Mouse (Mus musculus): ENCODE results near the gene Traip. TPM values are rescaled to one million over a fixed set of nuclear protein-coding genes. Genes with fewer than 3 reads are reported as not detected.
"Not testable (repeated sequence)": the region's sequence is repeated elsewhere in the genome, so short reads cannot be mapped to it uniquely, and the experiment has no call there.

Gene Traip
- total and polyA plus RNA-seq, 2 experiments from 2014 or later, result 11.0 to 11.2 TPM

DNA sequence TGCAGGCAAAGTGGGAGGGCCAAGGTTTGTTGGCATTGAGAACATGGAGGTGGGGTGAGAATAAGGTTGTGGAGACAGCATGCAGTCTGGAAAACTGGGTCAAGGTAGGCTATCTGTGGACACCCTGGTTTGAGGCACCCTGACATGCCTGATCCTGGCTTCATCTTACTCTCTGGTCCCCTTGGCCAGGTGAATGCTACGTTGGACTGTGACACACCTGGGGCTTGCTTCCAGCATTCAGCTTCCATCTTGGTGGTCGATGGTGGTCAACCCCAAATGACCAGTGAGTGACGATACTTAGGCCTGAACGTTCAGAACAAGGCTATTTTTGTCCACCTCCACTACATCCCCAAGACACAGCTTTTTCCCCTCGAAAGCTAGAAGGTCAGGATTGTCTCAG lies 46.1 kb downstream of the Traip start, which contains the start of gene Gm20662:
Gm20662 (plus strand) TSS at position 301 of the 400 bp plus-strand sequence.
- H3K9me3 ChIP-seq (ENCODE audit: low read length), result no peaks in the 10 kb centered on the region
- 92% methylated on average over 5 of the region's 5 CpGs for WGBS
- H3K4me3 ChIP-seq (ENCODE audit: low read depth, low read length), result no peak within 1 kb of the TSS
- H3K36me3 ChIP-seq (ENCODE audit: insufficient read depth), result no peaks in the 10 kb centered on the region
- TF ChIP-seq CTCF (IDR thresholded peaks at IDR 0.05; ENCODE audit: low read depth), result no peak
- H3K4me2 ChIP-seq (ENCODE audit: low read depth), result no peak within 1 kb of the TSS
- H3K27ac ChIP-seq (ENCODE audit: low read depth, low read length), result no peak within 1 kb of the TSS
- no peak for ATAC-seq
- no peaks in the 10 kb centered on the region for H3K27me3 ChIP-seq (ENCODE audit: insufficient read depth, low read length)
- no peak within 1 kb of the TSS for H3K9ac ChIP-seq
- no peaks in the 10 kb centered on the region for H3K4me1 ChIP-seq (ENCODE audit: insufficient read depth)
- DNase-seq, result no peak

DNA sequence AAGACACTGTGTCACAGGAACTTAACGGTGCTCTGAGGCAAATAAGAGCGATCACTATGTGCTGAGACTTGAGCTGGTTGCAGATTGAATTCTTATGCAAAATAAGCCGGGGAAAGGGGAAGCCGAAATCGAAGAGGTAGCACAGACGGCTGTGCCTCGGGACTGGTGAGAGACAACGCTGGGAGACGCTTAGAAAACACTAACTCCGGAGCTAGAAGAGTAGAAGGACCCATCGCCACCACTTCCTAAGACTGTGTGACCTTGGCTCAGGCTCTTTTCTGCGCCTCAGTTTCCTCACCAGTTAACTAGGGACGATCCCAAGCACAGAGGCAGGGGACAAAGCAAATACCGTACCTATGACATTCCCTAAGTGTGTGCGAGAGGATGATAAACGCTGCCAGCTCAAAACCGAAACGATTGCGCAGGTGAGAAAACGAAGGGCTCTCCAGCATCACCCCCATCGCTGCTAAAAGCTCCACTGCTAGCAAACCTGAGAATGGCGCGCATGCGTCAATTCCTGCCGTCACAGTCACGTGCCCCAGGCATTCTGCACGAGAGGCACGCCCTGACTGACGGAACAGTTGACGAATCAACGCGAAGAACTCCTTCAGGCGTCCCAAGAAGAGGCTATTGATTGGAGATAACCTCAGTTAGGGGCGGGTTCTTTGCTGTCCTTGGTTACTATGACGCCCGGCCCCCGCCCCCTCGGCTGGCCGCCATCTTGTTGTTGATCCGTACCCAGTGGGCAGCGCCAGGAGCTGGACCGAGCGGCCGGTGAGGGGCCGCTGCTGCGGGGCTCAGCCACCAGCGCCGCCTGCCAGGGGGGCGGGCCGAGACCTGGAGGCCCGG lies 52.2 kb downstream of the Traip start, which contains the start of gene Ip6k1:
Ip6k1 (plus strand) TSS at position 580 of the 849 bp plus-strand sequence.
- Histone ChIP-seq H3K27ac (ENCODE audit: low read depth, low read length) (peak within 1 kb of the TSS; percentile 99), H3K4me3 (ENCODE audit: low read depth, low read length) (peak within 1 kb of the TSS; percentile 100), H3K9me3 (ENCODE audit: low read length) (no peaks in the 10 kb centered on the region), H3K27me3 (ENCODE audit: insufficient read depth, low read length) (no peaks in the 10 kb centered on the region), H3K4me2 (ENCODE audit: low read depth) (peak within 1 kb of the TSS; percentile 85), H3K36me3 (ENCODE audit: insufficient read depth) (no peaks in the 10 kb centered on the region), H3K4me1 (ENCODE audit: insufficient read depth) (peaks cover 18% of the 10 kb centered on the region), H3K9ac (peak within 1 kb of the TSS; percentile 100)
- ATAC-seq, result peak; percentile 100
- under 1% methylated on average over 51 of the region's 51 CpGs for WGBS
- peak; percentile 100 for DNase-seq
- no peak for TF ChIP-seq CTCF (IDR thresholded peaks at IDR 0.05; ENCODE audit: low read depth)

DNA sequence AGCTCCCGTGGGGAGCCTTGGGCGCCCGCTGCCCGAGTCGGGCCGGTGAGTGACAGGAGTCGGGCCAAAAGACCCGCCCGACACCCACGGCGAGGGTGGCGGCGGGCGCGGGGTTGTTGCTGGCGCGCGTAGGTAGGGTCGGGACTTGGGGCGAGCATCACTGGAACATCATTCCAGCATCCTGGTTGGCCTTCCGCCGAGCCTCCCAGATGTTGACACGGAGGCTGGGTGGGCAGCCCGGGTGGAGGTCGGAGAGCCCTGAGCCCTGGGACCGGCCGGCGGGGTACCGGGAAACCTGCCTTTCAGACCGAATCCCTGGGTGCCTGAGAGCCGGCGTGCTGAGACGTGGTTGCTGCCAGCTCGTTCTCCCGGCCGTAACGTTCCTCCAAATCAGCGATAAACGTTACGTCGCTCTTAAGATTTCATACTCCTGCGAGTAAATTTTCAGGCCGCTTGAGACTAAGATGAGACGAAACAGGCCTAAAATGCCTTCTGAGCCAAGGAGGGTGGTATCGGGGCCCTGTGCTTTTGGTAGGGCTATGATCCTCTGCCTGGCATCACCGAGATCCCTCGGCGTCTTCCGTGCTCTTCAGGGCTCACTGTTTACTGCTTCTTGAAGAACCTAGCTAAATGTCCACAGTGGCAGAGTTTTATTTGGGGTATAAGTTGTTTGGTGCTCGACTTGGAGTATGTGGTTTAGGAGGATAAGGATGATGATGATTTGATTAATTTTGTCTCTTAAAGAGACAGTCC lies 53.0 kb downstream of the Traip start:
- peak; percentile 32 for ATAC-seq
- DNase-seq, result peak; percentile 64

DNA sequence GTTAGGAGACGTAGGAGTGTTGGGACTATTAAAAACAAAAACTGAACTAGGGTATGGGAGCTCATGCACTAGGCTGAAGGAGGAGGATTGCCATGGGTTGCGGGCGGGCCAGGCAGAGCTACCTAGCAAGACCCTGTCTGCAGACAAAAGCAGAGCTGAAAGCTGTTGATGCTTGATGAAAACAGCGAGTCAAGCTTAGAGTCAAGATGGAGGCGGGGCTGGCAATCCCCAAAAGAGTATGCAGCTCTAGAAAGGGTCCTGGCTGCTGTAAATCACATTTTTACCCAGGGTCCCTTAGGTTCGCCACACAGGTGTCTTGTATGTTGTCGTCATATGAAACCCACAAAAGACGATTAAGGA lies 53.6 kb downstream of the Traip start:
- Histone ChIP-seq H3K9ac (peak overlapping the region; percentile 100), H3K27me3 (ENCODE audit: insufficient read depth, low read length) (no peaks in the 10 kb centered on the region), H3K4me1 (ENCODE audit: insufficient read depth) (peaks cover 18% of the 10 kb centered on the region), H3K36me3 (ENCODE audit: insufficient read depth) (no peaks in the 10 kb centered on the region), H3K4me3 (ENCODE audit: low read depth, low read length) (peak overlapping the region; percentile 100), H3K27ac (ENCODE audit: low read depth, low read length) (peak overlapping the region; percentile 99), H3K4me2 (ENCODE audit: low read depth) (peak overlapping the region; percentile 76), H3K9me3 (ENCODE audit: low read length) (no peaks in the 10 kb centered on the region)
- TF ChIP-seq CTCF (IDR thresholded peaks at IDR 0.05; ENCODE audit: low read depth), result no peak
- DNase-seq, result no peak
- ATAC-seq, result no peak
- 8% methylated on average over 8 of the region's 8 CpGs for WGBS

More for the DNA sequence above, 53.0 kb downstream of the Traip start:
- no peak for TF ChIP-seq CTCF (IDR thresholded peaks at IDR 0.05; ENCODE audit: low read depth)
- Histone ChIP-seq H3K4me2 (ENCODE audit: low read depth) (peak overlapping the region; percentile 76), H3K36me3 (ENCODE audit: insufficient read depth) (no peaks in the 10 kb centered on the region), H3K27ac (ENCODE audit: low read depth, low read length) (peak overlapping the region; percentile 99), H3K9ac (peak overlapping the region; percentile 100), H3K9me3 (ENCODE audit: low read length) (no peaks in the 10 kb centered on the region), H3K27me3 (ENCODE audit: insufficient read depth, low read length) (no peaks in the 10 kb centered on the region), H3K4me1 (ENCODE audit: insufficient read depth) (peaks cover 18% of the 10 kb centered on the region), H3K4me3 (ENCODE audit: low read depth, low read length) (peak overlapping the region; percentile 100)
- WGBS, result under 1% methylated on average over 50 of the region's 50 CpGs

DNA sequence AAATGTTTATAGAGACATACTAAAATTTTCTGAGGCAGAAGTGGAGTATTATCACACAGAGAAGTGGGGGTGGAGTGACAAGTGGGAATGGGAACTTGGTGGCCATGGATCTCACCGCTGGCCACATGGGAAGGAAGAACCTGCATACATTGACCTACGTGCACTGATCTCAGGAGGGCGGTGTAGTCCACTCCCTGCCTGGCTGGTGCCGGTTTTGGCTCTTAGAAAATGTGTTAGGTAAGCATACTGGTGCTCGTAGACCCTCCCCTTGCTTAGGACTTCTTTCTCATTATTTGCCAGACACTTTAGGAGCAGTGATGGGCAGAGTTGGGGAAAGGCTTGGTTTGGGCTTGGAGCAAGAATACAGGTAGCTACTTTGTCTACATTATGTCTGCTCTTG lies 58.1 kb downstream of the Traip start:
- no peak for TF ChIP-seq CTCF (IDR thresholded peaks at IDR 0.05; ENCODE audit: low read depth)
- DNase-seq (no peak), ATAC-seq (no peak)
- H3K27ac ChIP-seq (ENCODE audit: low read depth, low read length), result no peak overlapping the region
- H3K4me2 ChIP-seq (ENCODE audit: low read depth), result no peak overlapping the region
- H3K4me1 ChIP-seq (ENCODE audit: insufficient read depth), result peaks cover 15% of the 10 kb centered on the region
- WGBS, result 89% methylated on average over 5 of the region's 5 CpGs
- H3K9me3 ChIP-seq (ENCODE audit: low read length), result no peaks in the 10 kb centered on the region
- H3K36me3 ChIP-seq (ENCODE audit: insufficient read depth), result no peaks in the 10 kb centered on the region
- no peaks in the 10 kb centered on the region for H3K27me3 ChIP-seq (ENCODE audit: insufficient read depth, low read length)
- no peak overlapping the region for H3K4me3 ChIP-seq (ENCODE audit: low read depth, low read length)
- H3K9ac ChIP-seq, result no peak overlapping the region

- Histone ChIP-seq H3K9ac (no peak overlapping the region), H3K4me3 (ENCODE audit: low read depth, low read length) (no peak overlapping the region), H3K4me1 (ENCODE audit: insufficient read depth) (0 out of 2 replicates have a peak, but pooled peaks cover 1% of the 10 kb centered on the region), H3K27ac (ENCODE audit: low read depth, low read length) (no peak overlapping the region), H3K4me2 (ENCODE audit: low read depth) (no peak overlapping the region), H3K36me3 (ENCODE audit: insufficient read depth) (0 out of 2 replicates have a peak, but pooled peaks cover 1% of the 10 kb centered on the region), H3K9me3 (ENCODE audit: low read length) (no peaks in the 10 kb centered on the region), H3K27me3 (ENCODE audit: insufficient read depth, low read length) (no peaks in the 10 kb centered on the region)
- DNase-seq (no peak), ATAC-seq (no peak)
- no peak for TF ChIP-seq CTCF (IDR thresholded peaks at IDR 0.05; ENCODE audit: low read depth)
Measured at GRCm38 (mm10) chr9:108010385-108010784, 60.4 kb downstream of the Traip start.

DNA sequence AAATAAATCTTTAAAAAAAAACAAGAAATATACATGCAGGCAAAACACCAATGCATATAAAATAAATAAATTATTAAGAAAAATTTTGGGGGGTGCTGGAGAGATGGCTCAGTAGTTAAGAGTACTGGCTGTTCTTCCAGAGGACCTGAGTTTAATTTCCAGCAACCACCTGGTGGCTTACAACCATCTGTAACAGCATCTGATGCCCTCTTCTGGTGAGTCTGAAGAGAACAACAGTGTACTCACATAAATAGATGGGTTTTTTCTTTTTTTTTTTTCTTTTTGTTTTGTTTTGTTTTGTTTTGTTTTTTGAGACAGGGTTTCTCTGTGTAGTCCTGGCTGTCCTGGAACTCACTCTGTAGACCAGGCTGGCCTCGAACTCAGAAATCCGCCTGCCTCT lies 63.6 kb downstream of the Traip start:
- not testable (repeated sequence) for H3K27ac ChIP-seq (ENCODE audit: low read depth, low read length); H3K4me1 ChIP-seq (ENCODE audit: insufficient read depth); H3K4me2 ChIP-seq (ENCODE audit: low read depth); H3K9me3 ChIP-seq (ENCODE audit: low read length); H3K9ac ChIP-seq; ATAC-seq; DNase-seq; H3K36me3 ChIP-seq (ENCODE audit: insufficient read depth); H3K27me3 ChIP-seq (ENCODE audit: insufficient read depth, low read length); H3K4me3 ChIP-seq (ENCODE audit: low read depth, low read length)
- TF ChIP-seq CTCF (IDR thresholded peaks at IDR 0.05; ENCODE audit: low read depth), result peak; percentile 26; the same call in 1 of the 2 replicates
- 94% methylated on average over 2 of the region's 2 CpGs for WGBS
